Mouse (Mus musculus) limb, embryonic 11.5 days (tissue): ENCODE results near the gene Itgb6. TPM values are rescaled to one million over a fixed set of nuclear protein-coding genes. Genes with fewer than 3 reads are reported as not detected.

Source experiments
- ATAC-seq: fragments of 200-750 bp; cut with Nextera tagmentation; 2 replicates; pipeline ENCODE4 v1.8.0; 2017; ENCODE audit warnings: low read depth; ENCODE audit not compliant: insufficient number of reproducible peaks, low FRiP score, low TSS enrichment
- DNase-seq: peaks from one replicate; pipeline ENCODE4 v3.0.0-alpha.2; 2015; ENCODE audit warnings: low spot score
- H3K27ac ChIP-seq: fragments of 300-500 bp; sonication (generic); replicated peaks from 2 replicates; pipeline ENCODE4 v1.5.1; 2014; ENCODE audit warnings: low read depth, mild to moderate bottlenecking, low read length
- H3K27me3 ChIP-seq: fragments of 300-500 bp; sonication (generic); 2 replicates; pipeline ENCODE4 v1.6.1; 2014; ENCODE audit warnings: mild to moderate bottlenecking, low read length, mixed read lengths; ENCODE audit not compliant: control insufficient read depth, insufficient read depth
- H3K36me3 ChIP-seq: fragments of 300-500 bp; sonication (generic); 2 replicates; pipeline ENCODE4 v1.6.1; 2014; ENCODE audit warnings: mild to moderate bottlenecking, low read length, moderate library complexity, mixed read lengths; ENCODE audit not compliant: control insufficient read depth, insufficient read depth
- H3K4me1 ChIP-seq: fragments of 300-500 bp; sonication (generic); 2 replicates; pipeline ENCODE4 v1.6.1; 2014; ENCODE audit warnings: low read length, mixed read lengths; ENCODE audit not compliant: control insufficient read depth, insufficient read depth
- H3K4me2 ChIP-seq: fragments of 300-500 bp; sonication (generic); 2 replicates; pipeline ENCODE4 v1.6.1; 2014; ENCODE audit warnings: low read depth, mild to moderate bottlenecking, moderate library complexity; ENCODE audit not compliant: severe bottlenecking
- H3K4me3 ChIP-seq: fragments of 300-500 bp; sonication (generic); 2 replicates; pipeline ENCODE4 v1.5.1; 2014; ENCODE audit warnings: low read depth, low read length
- H3K9ac ChIP-seq: fragments of 300-500 bp; sonication (generic); 2 replicates; pipeline ENCODE4 v1.6.1; 2014; ENCODE audit warnings: mild to moderate bottlenecking, low read length
- H3K9me3 ChIP-seq: fragments of 300-500 bp; sonication (generic); 2 replicates; pipeline ENCODE4 v1.6.1; 2016; ENCODE audit warnings: low read length; ENCODE audit not compliant: control insufficient read depth
- WGBS: fragments of 180-500 bp; shearing (Covaris S2); extraction: QIAGEN DNeasy Blood & Tissue Kit; methylation state at CpG from one replicate; pipeline ENCODE4 v1.1.7; 2014; 5-methylcytosine and 5-hydroxymethylcytosine counted together
- polyA plus RNA-seq: library from polyadenylated mRNA; unstranded; fragments of >200 nt; fragmentation: Nextera tagmentation; extraction: Ambion mirVana; gene quantifications from 2 replicates; pipeline ENCODE4 v1.2.1, GENCODE M21; 2014

Itgb6 gene
- polyA plus RNA-seq, 1 experiment from 2014 or later = 0.61 TPM

GRCm38 (mm10) chr2:60614758-60615157 is 107.7 kb downstream of the Itgb6 start:
- WGBS = 96% methylated on average over 7 of the region's 7 CpGs
- ATAC-seq (no peak), DNase-seq (no peak)
- Histone ChIP-seq H3K4me1 (no peaks in the 10 kb centered on the region), H3K27ac (no peak overlapping the region), H3K4me3 (no peak overlapping the region), H3K4me2 (no peak overlapping the region), H3K9me3 (no peaks in the 10 kb centered on the region), H3K9ac (no peak overlapping the region), H3K27me3 (no peaks in the 10 kb centered on the region), H3K36me3 (no peaks in the 10 kb centered on the region)

GRCm38 (mm10) chr2:60613857-60614228 is 108.6 kb downstream of the Itgb6 start:
- DNase-seq (no peak), ATAC-seq (no peak)
- Histone ChIP-seq H3K9me3 (no peaks in the 10 kb centered on the region), H3K9ac (no peak overlapping the region), H3K4me1 (no peaks in the 10 kb centered on the region), H3K4me3 (no peak overlapping the region), H3K27ac (no peak overlapping the region), H3K27me3 (no peaks in the 10 kb centered on the region), H3K36me3 (no peaks in the 10 kb centered on the region), H3K4me2 (no peak overlapping the region)
- 92% methylated on average over 3 of the region's 3 CpGs for WGBS

GRCm38 (mm10) chr2:60612906-60613856 is 109.3 kb downstream of the Itgb6 start:
- no peaks in the 10 kb centered on the region for H3K36me3 ChIP-seq
- no peak for DNase-seq
- no peak overlapping the region for H3K4me2 ChIP-seq
- H3K4me3 ChIP-seq = no peak overlapping the region
- 89% methylated on average over 15 of the region's 15 CpGs for WGBS
- no peaks in the 10 kb centered on the region for H3K4me1 ChIP-seq
- no peak overlapping the region for H3K9ac ChIP-seq
- H3K27ac ChIP-seq = no peak overlapping the region
- ATAC-seq = no peak
- no peaks in the 10 kb centered on the region for H3K27me3 ChIP-seq
- H3K9me3 ChIP-seq = no peaks in the 10 kb centered on the region

GRCm38 (mm10) chr2:60611622-60612021 is 110.8 kb downstream of the Itgb6 start:
- DNase-seq = no peak
- no peak overlapping the region for H3K4me2 ChIP-seq
- no peak overlapping the region for H3K9ac ChIP-seq
- H3K4me1 ChIP-seq = no peaks in the 10 kb centered on the region
- H3K4me3 ChIP-seq = no peak overlapping the region
- no peaks in the 10 kb centered on the region for H3K27me3 ChIP-seq
- no peak overlapping the region for H3K27ac ChIP-seq
- H3K36me3 ChIP-seq = no peaks in the 10 kb centered on the region
- no peak for ATAC-seq
- no peaks in the 10 kb centered on the region for H3K9me3 ChIP-seq
- 68% methylated on average over 3 of the region's 3 CpGs for WGBS

GRCm38 (mm10) chr2:60609436-60610199 is 112.8 kb downstream of the Itgb6 start:
- 74% methylated on average over 8 of the region's 8 CpGs for WGBS
- Histone ChIP-seq H3K4me1 (no peaks in the 10 kb centered on the region), H3K9me3 (no peaks in the 10 kb centered on the region), H3K27ac (no peak overlapping the region), H3K4me2 (no peak overlapping the region), H3K36me3 (no peaks in the 10 kb centered on the region; the same call in 1 of the 2 replicates), H3K27me3 (no peaks in the 10 kb centered on the region), H3K9ac (no peak overlapping the region), H3K4me3 (no peak overlapping the region)
- ATAC-seq = no peak
- DNase-seq = no peak

- Histone ChIP-seq H3K4me3 (no peak overlapping the region), H3K27me3 (no peaks in the 10 kb centered on the region), H3K27ac (no peak overlapping the region), H3K36me3 (no peaks in the 10 kb centered on the region; the same call in 1 of the 2 replicates), H3K9me3 (no peaks in the 10 kb centered on the region), H3K9ac (no peak overlapping the region), H3K4me2 (no peak overlapping the region), H3K4me1 (no peaks in the 10 kb centered on the region)
- 80% methylated on average over 4 of the region's 4 CpGs for WGBS
- DNase-seq (no peak), ATAC-seq (no peak)
Measured at GRCm38 (mm10) chr2:60607980-60608379, 114.5 kb downstream of the Itgb6 start.

GRCm38 (mm10) chr2:60601326-60601725 is 121.1 kb downstream of the Itgb6 start:
- WGBS = 85% methylated on average over 2 of the region's 2 CpGs
- Histone ChIP-seq H3K4me2 (no peak overlapping the region), H3K9me3 (no peaks in the 10 kb centered on the region), H3K4me3 (no peak overlapping the region), H3K4me1 (no peaks in the 10 kb centered on the region), H3K27ac (no peak overlapping the region), H3K27me3 (no peaks in the 10 kb centered on the region), H3K9ac (no peak overlapping the region), H3K36me3 (no peaks in the 10 kb centered on the region; the same call in 1 of the 2 replicates)
- DNase-seq (no peak), ATAC-seq (no peak)

- no peak overlapping the region for H3K4me3 ChIP-seq
- no peaks in the 10 kb centered on the region for H3K4me1 ChIP-seq
- no peak for DNase-seq
- no peak overlapping the region for H3K9ac ChIP-seq
- H3K4me2 ChIP-seq = no peak overlapping the region
- H3K27me3 ChIP-seq = no peaks in the 10 kb centered on the region
- ATAC-seq = no peak
- H3K36me3 ChIP-seq = no peaks in the 10 kb centered on the region; the same call in 1 of the 2 replicates
- no peak overlapping the region for H3K27ac ChIP-seq
- H3K9me3 ChIP-seq = no peaks in the 10 kb centered on the region
- WGBS = 94% methylated on average over 2 of the region's 2 CpGs
Measured at GRCm38 (mm10) chr2:60600863-60601262, 121.6 kb downstream of the Itgb6 start.
